Mouse (Mus musculus) gastrocnemius, postnatal 14 days (tissue): ENCODE data around the gene Vpreb2. TPM values are rescaled to one million over a fixed set of nuclear protein-coding genes. Genes with fewer than 3 reads are reported as not detected.
"Not testable (repeated sequence)": the region's sequence is repeated elsewhere in the genome, so short reads cannot be mapped to it uniquely, and the experiment has no call there.

ENCODE experiments used
- DNase-seq: peaks from one replicate; pipeline ENCODE4 v3.0.0; 2021; ENCODE audit warnings: mixed read lengths
- intact Hi-C: fragments of 180-260 bp; cut with DNase I; formaldehyde crosslinking; loops from one replicate; pipeline ENCODE4 v1.15.1; 2025; ENCODE audit warnings: low total_unique reads
- total RNA-seq, 2 experiments: library from RNA; stranded (reverse); gene quantifications; 2 replicates each; pipeline ENCODE4 v1.2.3; 2021

Gene Vpreb2
- total RNA-seq, 2 experiments from 2014 or later = 0.38 TPM; not detected in 1

DNA sequence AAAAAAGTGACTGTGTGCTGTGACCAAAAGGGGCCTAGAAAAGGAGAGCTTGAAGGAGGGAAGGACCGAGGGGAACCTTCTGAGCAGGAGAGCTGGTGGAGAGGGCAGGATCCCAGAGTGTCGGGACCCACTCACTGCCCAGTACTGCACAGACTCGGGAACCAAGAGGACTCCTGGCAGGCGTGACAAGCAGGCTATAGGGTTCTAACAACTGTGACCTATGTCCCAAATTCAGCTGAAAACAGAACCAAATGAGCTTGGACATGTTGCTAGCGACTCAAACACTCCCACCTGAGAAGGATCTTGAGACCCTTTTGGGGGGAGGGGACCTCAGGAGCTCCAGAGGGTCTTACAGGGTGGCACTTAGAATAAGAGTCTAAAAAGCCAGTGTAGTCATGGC lies 4.8 kb downstream of the Vpreb2 start:
- DNase-seq = no peak
- intact Hi-C loops = loop anchor here (5.0 kb wide), 1 partner anchor 73 kb away; the partner anchor contains the start of gene Ess2

DNA sequence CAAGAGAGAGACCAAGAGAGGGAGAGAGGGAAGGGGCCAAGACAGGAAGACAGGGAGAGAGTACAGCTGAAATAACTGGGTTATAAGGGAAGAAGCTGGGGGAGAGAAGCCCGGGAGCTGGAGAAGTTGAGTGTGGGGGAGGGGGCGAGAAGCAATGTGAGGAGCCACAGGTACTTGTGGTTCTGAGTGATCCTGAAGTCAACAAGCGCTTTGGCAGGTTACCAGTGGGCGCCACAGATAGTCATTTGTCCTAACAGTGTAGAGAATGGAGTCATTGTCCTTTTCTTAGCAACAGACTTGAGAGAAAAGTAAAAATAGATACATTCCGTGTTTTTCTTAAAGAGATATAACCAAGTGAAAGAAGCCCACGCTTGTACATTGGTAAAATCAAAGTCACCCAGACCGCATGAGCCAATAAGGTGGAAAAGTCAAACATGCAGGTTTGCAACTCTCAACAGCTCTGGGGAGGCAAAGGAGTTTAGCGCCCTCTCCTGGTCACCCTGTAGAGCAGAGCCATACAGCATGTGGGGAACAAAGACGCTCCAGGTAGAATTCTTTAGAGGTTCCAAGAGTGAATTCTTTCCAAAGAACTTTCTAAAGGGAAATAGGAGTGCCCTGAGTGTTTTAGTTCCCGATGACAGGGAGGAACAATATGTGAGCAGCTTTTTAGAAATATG lies 6.4 kb downstream of the Vpreb2 start:
- intact Hi-C loops = loop anchor here (5.0 kb wide), 1 partner anchor 74 kb away; the partner anchor contains the start of gene Ess2
- peak; percentile 38 for DNase-seq

DNA sequence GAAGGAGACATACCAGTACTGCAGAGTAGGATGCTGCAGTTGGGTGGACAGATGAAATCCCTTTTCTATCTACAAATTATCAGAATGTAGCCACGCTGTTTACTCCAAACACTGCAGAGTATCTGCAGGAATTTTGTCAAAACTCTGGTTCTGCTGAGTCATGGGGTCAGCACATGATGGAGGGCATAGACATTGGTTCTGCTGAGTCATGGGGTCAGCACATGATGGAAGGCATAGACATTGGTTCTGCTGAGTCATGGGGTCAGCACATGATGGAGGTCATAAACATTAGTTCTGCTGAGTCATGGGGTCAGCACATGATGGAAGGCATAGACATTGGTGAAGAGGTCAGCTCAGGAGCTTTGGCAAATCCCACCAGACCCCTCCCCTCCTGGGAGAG lies 7.5 kb downstream of the Vpreb2 start:
- intact Hi-C loops = loop anchor here (5.0 kb wide), 1 partner anchor 75 kb away; the partner anchor contains the start of gene Ess2
- no peak for DNase-seq

DNA sequence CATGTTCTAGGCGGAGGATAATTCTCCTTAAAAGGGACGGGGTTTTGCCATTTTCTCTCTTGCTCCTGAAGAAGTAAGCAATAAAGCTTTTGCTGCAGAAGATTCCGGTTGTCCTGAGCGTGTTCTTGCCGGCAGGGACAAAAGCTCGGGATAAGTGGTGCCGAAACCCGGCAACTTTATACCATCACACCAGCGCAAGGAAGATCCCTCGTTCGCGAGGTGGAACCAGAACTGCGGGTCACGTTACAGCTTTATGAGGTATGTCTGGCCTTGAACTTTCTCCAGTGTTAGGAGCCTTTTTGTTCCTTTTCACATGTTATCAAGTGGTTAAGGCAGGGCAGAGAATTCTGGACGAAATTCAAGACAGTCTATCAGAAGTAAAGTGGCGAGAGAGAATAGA lies 12.1 kb downstream of the Vpreb2 start:
- intact Hi-C loops, DNase-seq: not testable (repeated sequence)

DNA sequence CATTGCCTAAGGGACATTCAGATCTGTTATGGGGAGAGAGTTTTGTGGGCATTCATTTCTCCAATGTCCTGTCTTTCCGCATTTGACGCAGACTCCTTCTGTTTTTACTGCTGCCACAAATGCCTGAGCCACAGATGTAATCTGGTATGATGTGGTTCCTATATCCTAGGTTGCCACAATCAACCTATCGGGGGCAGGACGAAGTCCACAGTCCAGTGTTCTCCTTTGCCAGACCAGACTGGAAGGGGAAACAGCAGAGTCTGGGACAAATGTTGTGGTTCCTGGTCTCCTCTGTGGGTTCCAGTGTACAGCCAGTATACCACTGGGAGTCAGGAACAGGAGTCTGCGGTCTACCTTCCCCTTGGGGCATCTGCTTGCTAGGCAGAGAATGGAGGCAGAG lies 19.4 kb downstream of the Vpreb2 start:
- DNase-seq = no peak
- intact Hi-C loops = no loop called here

DNA sequence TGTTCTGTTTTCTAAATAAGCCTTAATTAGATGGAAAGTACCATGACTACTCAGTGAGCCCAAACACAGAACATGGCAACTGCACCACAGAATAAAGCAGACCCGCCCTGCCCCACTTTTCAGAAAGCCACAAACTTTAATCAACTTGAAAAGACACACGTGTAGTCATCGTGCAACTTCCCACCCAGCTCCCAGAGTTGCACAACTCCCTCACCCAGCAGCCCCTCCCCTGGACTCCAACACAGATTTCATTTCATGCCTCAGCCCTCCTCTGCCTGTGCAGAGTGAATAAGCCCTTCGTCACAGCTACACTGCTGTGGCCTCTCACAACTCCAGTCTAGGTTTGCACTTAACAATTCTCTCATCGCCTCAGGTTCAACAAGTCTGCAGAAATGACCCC lies 24.4 kb downstream of the Vpreb2 start:
- intact Hi-C loops = no loop called here
- DNase-seq = no peak

DNA sequence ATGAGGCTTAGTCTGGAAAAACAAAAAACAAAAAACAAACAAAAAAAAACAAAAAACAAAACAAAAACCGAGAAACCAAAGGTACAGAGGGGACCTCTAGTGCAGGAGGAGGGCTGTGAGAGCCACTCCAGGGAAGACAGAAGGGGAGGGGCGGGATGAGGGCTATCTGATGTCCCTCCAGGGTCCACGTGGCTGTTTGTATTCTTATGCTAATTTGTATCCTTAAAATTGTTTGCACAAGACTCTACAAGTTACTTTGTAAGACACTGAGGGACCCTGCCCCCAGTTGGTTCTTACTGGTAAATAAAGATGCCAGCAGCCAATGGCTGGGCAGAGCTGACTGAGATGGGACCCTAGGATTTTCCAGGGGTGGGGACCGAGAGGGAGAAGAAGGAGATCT lies 26.9 kb downstream of the Vpreb2 start:
- no peak for DNase-seq
- intact Hi-C loops = no loop called here

DNA sequence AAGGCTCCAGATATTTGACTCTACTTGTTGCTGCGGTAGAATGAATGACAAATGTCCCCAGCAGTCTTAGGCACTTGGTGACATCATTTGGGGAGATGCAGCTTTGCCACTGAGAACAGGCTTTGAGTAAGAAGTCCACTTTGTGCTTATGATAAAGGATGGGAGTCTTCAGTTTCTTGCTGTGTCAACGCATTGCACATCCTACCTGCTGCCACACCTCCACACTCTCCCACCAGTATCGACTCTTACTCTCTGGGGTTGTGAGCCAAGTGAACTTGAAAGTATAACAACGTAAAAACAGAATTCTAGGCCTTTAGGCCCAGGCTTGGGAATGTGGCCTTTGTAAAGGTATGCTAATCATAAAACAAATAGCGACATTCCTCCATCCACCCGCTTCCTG lies 30.9 kb downstream of the Vpreb2 start:
- intact Hi-C loops = no loop called here
- DNase-seq = no peak

DNA sequence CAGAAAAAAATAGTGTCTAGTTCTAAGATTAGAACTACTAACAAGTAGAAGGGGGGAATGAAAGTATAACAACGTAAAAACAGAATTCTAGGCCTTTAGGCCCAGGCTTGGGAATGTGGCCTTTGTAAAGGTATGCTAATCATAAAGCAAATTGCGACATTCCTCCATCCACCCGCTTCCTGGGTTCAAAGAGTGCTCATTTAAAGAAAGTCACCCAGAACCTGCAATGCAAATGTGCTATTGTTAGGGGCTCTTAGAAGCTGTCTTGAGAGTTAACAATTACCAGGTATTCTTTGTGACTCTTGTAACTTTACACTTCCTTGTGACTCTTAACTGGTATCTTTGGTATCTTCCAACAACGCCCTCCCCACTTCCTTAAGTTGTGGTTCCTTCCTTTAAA lies 36.3 kb downstream of the Vpreb2 start:
- intact Hi-C loops, DNase-seq: not testable (repeated sequence)

DNA sequence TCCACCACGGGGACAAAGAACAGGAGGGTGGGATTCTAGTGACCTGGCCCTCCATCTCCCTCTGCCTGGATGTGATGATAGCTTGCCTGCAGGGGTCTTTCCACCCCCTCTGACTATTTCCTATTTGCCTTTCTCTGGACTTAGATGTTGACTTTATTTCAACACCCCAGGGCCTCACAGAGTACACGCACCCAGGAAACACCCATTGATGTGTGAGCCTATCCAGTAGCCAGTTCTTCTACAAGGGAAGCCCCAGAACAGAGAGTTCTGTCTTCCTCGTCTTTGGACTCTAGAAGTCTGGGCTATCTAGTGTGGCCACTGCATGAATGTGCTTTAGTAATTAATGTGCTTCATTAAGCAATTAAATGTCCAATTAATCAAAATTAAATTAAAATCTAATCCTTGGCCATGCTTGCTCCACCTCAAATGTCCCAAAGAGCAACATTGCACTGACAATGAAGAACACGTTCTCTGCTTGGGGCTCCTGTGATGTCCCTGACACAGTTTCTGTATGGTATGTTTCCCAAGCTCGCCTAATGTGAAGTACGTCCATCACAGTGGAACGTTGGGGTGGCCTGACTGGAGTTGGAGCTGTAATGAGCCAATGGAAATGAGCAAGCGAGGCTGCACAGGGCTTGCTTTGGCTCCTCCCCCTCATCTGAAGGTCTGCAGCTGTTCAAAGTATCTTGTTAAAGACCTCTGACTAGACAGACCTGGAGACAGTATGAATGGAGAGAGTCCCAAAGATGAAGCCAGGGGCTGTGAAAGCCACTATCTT lies 42.7 kb downstream of the Vpreb2 start:
- intact Hi-C loops = no loop called here
- no peak for DNase-seq

DNA sequence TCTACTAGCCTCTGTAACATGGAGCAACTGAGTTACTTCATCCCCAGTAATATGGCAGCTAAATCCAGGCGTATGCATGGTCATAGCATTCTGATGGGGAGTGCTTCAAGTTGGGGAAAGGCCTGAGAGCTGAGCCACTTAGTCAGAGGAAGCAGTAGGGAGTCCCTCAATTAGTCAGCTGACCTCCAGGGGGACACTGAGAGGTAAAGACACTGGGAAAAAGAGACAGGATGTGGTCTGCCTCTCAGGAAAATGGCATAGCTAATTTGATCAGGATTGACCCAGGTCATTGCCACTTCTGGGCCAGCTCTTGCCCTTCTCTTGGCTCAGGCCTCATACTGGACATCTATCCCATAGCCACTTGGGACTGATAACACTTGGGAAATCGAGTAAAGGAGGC lies 47.1 kb downstream of the Vpreb2 start:
- DNase-seq = no peak
- intact Hi-C loops = no loop called here

Other genes with a start within 250 kb of the Vpreb2 start
- 10 to 100 TPM; 19.8 to 20.9 TPM for gene Med15, start 247.5 kb upstream of the Vpreb2 start, total RNA-seq
- gene Klhl22, start 220.8 kb upstream of the Vpreb2 start, total RNA-seq = 10 to 100 TPM; 17.3 to 19.9 TPM
- gene Scarf2, start 183.1 kb upstream of the Vpreb2 start, total RNA-seq = 10 to 100 TPM in 1 of 2 experiments, 1 to 10 TPM in 1; 9.4 to 12.1 TPM
- not detected for gene B830017H08Rik, start 147.3 kb upstream of the Vpreb2 start, total RNA-seq
- under 1 TPM; 0.80 to 0.96 TPM for gene Car15, start 142.1 kb upstream of the Vpreb2 start, total RNA-seq
- under 1 TPM; 0.16 to 0.29 TPM for gene Gm20518, start 88.8 kb upstream of the Vpreb2 start, total RNA-seq
- under 1 TPM in 1 of 2 experiments, not detected in 1; 0.16 TPM for gene Tssk1, start 86.2 kb upstream of the Vpreb2 start, total RNA-seq
- gene Dgcr2, start 81.9 kb upstream of the Vpreb2 start, total RNA-seq = 10 to 100 TPM; 26.4 to 30.6 TPM
- gene Tssk2, start 81.8 kb upstream of the Vpreb2 start, total RNA-seq = not detected
- gene Ess2, start 69.1 kb upstream of the Vpreb2 start, total RNA-seq = 1 to 10 TPM; 9.0 to 9.3 TPM
- gene Gsc2, start 65.4 kb upstream of the Vpreb2 start, total RNA-seq = not detected
- gene Slc25a1, start 52.2 kb upstream of the Vpreb2 start, total RNA-seq = 1 to 10 TPM; 4.9 to 7.7 TPM
- 10 to 100 TPM; 26.6 to 28.5 TPM for gene Dgcr6, start 72.4 kb downstream of the Vpreb2 start, total RNA-seq
- gene Prodh, start 109.8 kb downstream of the Vpreb2 start, total RNA-seq = 10 to 100 TPM in 1 of 2 experiments, 1 to 10 TPM in 1; 2.7 to 11.8 TPM
- gene Rtn4r, start 147.2 kb downstream of the Vpreb2 start, total RNA-seq = under 1 TPM; 0.18 to 0.21 TPM
- gene Ccdc188, start 237.5 kb downstream of the Vpreb2 start, total RNA-seq = not detected